Mouse (Mus musculus): ENCODE data around the gene Krtap4-6.
"Not testable (repeated sequence)": the region's sequence is repeated elsewhere in the genome, so short reads cannot be mapped to it uniquely, and the experiment has no call there.

The Krtap4-6 gene

DNA sequence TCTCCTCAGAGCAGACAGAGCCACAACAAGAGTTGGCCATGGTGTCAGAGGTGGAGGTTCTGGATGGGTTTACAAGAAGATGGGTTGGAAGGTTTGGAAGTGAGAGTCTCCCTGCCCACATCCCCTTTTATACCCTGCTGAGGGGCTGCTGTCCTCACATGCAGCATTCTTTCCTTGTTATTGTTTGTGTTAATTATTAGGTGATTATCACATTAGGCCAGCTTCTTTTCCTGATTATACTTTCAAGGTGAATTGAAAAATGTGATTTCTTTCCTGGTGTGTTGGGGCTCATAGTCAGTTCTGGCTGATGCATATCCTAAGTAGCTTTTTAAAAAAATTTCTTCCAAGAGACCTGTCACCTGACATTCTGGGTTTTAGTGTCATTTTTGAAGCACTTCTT lies at the start of gene Krtap4-6:
Gene Krtap4-6 (minus strand): TSS at position 101 of the 400 bp plus-strand sequence.
- no peak for DNase-seq (ENCODE audit: inconsistent ontology term)

DNA sequence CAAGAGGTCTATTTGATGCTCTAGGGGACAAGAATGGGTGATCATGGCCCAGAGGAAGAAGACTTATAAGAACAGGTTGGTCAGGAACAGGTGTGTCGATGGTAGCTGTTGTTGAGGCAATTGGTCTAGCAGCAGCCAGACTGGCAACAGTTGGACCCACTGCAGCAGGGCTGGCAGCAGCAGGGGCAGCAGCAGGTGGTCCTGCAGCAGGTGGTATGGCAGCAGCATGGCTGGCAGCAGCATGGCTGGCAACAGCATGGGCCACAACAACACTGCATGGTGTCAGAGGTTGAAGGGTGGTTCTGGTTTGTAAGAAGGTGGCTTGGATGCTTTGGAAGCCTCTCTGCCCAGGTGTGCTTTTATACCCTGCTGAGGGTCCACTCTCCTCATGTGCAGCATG lies 24.7 kb upstream of the Krtap4-6 start, which contains the start of gene Gm14190:
Gene Gm14190 (minus strand): TSS at position 278 of the 400 bp plus-strand sequence.
- no peak for DNase-seq (ENCODE audit: inconsistent ontology term)

DNA sequence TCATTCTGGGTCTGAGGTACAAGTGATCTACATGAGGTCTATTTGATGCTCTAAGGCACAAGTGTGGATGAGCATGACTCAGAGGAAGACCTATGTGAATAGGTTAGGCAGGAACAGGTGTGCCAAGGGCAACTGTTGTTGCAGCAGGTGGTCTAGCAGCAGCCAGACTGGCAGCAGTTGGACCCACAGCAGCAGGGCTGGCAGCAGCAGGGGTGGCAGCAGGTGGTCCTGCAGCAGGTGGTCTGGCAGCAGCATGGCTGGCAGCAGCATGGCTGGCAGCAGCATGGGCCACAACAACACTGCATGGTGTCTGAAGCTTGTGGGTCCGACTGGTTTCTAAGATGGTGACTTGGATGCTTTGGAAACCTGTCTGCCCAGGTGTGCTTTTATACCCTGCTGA lies 19.5 kb upstream of the Krtap4-6 start:
- DNase-seq (ENCODE audit: inconsistent ontology term): not testable (repeated sequence)

DNA sequence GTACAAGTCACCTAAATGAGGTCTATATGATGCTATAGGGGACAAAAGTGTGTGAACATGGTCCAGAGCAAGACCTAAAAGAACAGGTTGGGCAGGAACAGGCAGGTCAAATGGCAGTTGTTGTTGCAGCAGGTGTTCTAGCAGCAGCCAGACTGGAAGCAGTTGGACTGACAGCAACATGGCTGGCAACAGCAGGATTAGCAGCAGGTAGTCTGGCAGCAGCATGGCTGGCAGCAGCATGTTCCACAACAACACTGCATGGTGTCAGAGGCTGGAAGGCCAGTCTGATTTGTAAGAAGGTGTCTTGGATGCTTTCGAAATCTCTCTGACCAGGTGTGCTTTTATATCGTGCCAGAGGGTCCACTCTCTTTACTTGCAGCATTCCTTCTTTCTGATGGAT lies 17.7 kb upstream of the Krtap4-6 start:
- no peak for DNase-seq (ENCODE audit: inconsistent ontology term)

DNA sequence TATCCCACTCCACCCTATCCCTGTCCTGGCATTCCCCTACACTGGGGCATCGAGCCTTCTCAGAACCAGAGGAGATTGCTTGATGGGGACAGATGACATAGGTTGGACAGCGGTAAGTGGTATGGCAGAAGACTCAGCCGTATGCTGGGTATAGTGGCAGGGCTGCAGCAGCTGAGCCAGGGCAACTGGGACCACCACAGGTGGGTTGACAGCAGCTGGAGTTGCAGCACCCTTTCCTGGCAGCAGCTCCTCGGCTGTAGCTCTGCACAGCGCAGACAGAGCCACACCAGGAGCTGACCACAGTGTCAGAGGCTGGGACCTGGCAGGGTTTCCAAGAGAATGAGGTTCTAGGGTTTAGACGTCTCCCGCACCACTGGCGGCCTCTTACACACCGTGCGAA lies 3.0 kb downstream of the Krtap4-6 start:
- DNase-seq (ENCODE audit: inconsistent ontology term): no peak

DNA sequence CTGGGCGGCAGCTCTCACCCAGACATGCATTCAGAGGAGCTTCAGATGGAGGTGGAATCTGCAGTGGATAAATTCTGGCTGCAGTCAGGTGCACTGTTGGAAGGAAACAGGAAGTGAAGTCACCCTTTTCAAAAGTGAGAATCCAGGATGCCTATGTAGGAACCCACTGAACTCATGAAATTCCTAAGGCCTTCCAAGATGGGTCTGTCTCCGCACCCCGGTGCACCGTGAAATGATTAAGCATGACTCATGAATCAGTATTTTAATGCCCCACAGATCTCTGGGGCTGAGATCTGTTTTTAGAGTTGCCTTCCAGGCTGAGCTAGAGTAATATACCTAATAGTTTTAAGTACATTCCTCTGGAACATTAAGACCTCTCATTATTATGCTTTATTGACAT lies 6.5 kb downstream of the Krtap4-6 start:
- DNase-seq (ENCODE audit: inconsistent ontology term): peak; percentile 78

DNA sequence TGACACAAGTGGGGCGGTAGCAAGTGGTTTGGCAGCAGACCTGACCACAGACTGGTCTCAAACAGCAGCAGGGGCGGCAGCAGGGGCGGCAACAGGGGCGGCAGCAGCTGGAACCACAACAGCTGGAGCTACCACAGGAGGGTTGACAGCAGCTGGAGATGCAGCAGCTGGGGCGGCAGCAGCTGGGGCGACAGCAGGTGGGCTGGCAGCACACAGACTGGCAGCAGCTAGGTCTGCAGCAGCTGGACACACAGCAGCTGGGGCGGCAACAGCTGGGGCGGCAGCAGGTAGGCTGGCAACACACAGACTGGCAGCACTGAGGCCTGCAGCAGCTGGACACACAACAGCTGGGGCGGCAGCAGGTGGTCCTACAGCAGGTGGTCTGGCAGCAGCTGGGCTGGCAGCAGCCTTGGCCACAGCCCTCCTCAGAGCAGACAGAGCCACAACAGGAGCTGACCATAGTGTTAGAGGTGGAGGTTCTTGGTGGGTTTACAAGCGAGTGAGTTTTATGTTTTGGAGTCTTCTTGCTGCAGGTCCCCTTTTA lies 7.2 kb downstream of the Krtap4-6 start, which contains the start of gene Gm11563:
Gene Gm11563 (minus strand): TSS at position 494 of the 544 bp plus-strand sequence.
- not testable (repeated sequence) for DNase-seq (ENCODE audit: inconsistent ontology term)

DNA sequence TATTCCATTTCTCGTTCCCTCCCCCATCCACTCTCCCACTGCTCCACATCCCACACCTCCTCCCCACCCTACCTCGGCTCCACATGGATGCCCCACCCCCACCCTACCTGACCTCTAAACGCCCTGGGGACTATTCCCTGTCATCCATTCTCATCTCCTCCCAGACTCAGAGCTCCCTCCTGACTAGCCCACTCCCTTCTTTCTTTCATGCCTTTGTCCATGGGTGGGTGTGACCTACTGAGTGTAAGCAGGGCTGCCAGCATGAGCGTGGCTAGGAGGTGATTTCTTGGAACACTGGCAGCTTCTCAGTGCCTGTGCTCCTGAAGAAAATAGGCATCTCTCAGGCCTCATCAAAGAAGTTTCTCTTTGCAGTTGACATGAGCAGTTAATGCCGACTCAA lies 8.7 kb downstream of the Krtap4-6 start:
- no peak for DNase-seq (ENCODE audit: inconsistent ontology term)

DNA sequence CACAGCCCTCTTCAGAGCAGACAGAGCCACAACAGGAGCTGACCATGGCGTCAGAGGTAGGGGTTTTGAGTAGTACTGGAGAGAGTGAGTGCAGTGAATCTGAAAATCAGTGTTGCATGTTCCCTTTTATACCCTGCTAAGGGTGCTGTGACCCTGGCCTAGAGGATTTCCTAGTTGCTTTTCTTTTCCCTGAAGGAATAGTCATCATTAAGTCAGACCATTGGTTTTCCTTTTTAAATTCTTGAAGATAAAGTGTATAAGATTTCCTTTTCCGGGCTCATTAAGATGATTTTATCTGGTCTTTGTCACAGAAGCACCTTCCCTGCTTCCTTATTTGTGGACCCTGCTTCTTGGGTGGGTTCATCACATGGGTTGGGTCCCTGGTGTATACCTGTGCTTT lies 15.6 kb downstream of the Krtap4-6 start, which contains the start of gene Gm11555:
Gene Gm11555 (minus strand): TSS at position 101 of the 400 bp plus-strand sequence.
- DNase-seq (ENCODE audit: inconsistent ontology term): no peak

DNA sequence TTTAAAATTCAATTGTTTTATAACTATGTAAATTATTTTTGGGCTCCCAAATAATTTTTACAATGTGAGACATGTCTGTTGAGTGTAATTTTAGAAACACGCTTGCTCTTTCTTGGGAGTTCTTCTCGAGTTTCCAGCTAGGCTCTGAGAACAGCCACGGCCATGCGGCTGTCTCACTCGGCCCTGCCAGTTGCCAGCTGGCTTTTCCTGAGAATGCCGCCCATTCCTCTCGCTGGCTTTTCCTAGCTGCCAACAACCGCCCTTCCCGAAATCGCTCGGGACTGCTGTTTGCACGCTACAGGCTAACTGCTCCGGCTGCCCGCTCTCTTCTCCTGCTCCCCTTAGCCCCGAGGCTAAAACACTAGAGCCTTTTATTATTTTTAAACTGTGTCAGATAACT lies 19.3 kb downstream of the Krtap4-6 start:
- DNase-seq (ENCODE audit: inconsistent ontology term): no peak

DNA sequence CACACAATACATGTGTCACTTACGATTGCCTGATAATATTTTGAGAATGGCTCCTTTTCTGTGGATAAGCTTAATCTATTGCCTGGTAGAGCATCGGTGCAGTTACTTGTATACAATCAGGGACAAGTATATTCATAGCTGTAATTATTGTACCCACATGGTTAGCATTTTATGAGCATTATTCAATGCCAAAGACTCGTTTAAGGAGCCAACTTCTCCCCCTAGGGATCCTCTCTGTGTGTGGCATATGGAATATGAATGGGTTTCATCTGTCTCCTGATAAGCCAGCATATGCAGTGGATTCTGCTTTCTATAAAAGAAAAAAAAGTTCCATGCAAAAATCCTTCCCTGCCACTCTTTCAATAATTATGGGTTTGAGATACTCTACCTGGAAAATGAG lies 21.4 kb downstream of the Krtap4-6 start:
- no peak for DNase-seq (ENCODE audit: inconsistent ontology term)

DNA sequence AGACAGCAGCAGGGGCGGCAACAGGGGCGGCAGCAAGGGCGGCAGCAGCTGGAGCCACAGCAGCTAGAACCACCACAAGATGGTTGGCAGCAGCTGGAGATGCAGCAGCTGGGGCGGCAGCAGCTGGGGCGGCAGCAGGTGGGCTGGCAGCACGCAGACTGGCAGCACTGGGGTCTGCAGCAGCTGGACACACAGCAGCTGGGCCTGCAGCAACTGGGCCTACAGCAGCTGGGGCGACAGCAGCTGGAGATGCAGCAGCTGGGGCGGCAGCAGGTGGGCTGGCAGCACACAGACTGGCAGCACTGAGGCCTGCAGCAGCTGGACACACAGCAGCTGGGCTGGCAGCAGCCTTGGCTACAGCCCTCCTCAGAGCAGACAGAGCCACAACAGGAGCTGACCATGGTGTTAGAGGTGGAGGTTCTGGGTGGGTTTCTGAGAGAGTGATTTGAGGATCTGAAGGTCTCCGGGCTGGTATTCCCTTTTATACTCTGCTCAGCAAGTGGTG lies 22.1 kb downstream of the Krtap4-6 start, which contains the start of gene Krtap4-7:
Gene Krtap4-7 (minus strand): TSS at position 455 of the 505 bp plus-strand sequence.
- DNase-seq (ENCODE audit: inconsistent ontology term): not testable (repeated sequence)

DNA sequence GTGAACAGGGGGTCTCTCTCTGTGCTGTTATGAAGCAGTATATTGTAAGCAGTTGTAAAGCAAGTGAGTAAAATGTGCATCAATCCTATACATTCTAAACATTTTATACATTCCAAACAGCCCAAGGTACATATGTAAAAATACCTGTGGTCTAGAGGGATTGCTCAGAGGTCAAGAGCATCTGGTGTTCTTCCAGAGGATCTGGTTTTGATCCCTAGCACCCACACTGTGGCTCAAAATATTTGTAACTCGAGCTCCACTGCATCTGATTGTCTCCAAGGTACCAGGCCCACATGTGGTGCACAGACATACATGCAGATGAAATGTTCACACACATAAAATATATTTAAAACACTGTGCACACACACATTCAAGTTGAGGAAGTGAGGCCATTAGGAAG lies 24.8 kb downstream of the Krtap4-6 start:
- DNase-seq (ENCODE audit: inconsistent ontology term): no peak

DNA sequence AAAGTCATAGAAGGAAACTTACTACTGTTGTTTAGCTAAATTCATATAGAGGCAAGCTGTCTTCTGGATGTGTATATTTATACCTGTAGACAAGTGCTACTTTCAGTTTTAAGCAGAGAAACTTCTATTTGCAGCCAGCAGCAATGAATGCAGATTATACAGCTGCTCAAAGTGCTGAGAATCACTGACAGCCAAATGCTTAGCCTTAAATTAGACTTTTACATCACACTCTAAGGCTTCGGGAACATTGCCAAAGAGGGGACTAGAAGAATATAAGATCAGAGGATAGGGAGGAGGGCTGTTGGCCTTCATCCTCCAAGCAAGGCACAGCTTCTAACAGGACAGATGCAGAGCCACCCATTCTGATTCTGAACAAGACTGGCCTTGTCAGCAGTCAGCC lies 28.7 kb downstream of the Krtap4-6 start:
- no peak for DNase-seq (ENCODE audit: inconsistent ontology term)

DNA sequence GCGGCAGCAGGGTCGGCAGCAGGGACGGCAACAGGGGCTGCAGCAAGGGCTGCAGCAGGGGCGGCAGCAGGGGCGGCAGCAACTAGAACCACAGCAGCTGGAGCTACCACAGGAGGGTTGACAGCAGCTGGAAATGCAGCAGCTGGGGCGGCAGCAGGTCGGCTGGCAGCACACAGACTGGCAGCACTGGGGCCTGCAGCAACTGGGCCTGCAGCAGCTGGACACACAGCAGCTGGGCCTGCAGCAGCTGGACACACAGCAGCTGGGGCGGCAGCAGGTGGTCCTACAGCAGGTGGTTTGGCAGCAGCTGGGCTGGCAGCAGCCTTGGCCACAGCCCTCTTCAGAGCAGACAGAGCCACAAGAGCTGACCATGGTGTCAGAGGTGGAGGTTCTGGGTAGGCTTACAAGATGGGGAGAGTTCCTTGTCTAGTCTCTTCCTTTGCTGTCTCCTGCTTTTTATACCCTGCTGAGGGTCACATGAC lies 31.1 kb downstream of the Krtap4-6 start, which contains the start of gene Krtap4-2:
Gene Krtap4-2 (minus strand): TSS at position 432 of the 482 bp plus-strand sequence.
- DNase-seq (ENCODE audit: inconsistent ontology term): no peak

DNA sequence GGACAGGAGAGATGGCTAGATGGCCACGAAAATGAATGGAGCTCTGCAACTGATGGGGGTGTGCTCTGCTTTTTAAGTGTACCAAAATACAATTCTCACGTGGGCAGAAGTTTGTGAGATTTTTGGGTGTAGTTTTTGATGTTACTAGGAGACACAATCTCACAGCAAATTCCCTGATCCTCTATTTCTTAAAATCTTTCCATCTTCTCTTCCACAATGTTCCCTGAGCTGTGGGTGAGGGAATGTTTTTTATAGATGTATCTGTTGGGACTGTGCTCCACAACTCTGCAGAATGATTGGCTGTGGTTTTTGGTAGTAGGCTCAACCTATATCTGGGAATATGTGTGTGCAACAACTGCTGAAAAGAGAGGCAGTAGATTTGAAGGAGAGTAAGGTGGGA lies 32.5 kb downstream of the Krtap4-6 start:
- DNase-seq (ENCODE audit: inconsistent ontology term): no peak

DNA sequence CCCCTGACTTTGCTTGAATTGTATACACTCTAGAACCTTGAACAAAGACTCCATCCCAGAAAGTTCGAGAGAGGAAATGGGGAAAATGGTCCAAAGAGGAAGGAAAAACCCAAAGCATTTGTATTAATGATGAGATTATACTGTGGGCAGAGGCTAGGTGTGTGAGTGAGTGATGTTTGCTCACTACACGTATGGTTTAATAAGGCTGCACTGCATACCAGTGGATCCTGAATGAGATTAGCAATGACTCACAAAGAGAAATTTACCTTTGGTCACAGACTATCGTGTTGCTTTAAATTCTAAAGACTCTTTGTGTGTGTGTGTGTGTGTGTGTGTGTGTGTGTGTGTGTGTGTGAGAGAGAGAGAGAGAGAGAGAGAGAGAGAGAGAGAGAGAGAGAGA lies 34.9 kb downstream of the Krtap4-6 start:
- DNase-seq (ENCODE audit: inconsistent ontology term): no peak

DNA sequence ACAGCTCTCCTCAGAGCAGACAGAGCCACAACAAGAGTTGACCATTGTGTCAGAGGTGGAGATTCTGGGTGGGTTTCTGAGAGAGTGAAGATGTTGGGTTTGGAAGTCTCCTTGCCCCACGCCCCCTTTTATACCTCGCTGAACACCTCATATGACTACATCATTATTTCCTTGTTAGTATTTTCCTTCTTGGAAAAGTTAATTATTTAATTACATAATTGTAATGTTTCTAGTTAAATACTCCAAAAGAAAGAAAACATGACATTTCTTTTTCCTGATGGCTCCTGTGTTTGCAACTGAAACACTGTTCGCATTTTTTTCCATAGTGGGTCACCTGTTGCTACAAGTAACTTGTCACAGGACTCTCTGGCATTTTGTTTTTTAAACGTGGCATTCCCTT lies 37.6 kb downstream of the Krtap4-6 start, which contains the start of gene Krtap4-1:
Gene Krtap4-1 (minus strand): TSS at position 101 of the 400 bp plus-strand sequence.
- DNase-seq (ENCODE audit: inconsistent ontology term): no peak

DNA sequence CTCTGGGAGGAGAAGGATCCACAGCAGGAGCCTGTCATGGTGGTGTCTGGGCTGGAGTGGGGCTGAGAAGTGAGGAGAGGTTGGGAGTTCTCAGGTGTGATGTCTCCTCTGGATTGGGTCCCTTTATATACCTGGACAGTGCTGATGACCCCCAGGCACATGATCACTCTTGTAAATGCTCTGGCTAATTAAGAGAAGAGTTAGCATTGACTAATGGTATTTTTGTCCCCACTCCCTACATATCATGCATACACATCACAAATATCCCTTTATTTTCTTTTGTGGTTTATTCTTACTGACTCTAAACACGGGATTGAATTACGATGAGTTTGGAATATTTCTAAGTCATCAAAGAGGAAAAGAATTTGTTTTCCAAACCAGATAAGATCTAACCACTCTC lies 45.4 kb downstream of the Krtap4-6 start, which contains the start of gene Gm11562:
Gene Gm11562 (minus strand): TSS at position 101 of the 400 bp plus-strand sequence.
- no peak for DNase-seq (ENCODE audit: inconsistent ontology term)
